In genomic region chr17:84258638-84259261, GRCm38 (mm10) we compare ENCODE assay signal across 10 mouse cellular contexts.
DNase-seq lines count a peak whose midpoint lies in the region; ATAC-seq and TF ChIP-seq lines count a peak whose summit lies in the region.
"Had no signal": no experiment of that assay in that cellular context is flagged by ENCODE, and none has a peak within 500 bp of the region (broad histone marks: within the 10 kb centered on the region; RNA-seq: fewer than 3 reads in every experiment).

No protein-coding gene starts in this region.

- no peaks in the 10 kb centered on the region for H3K9me3 ChIP-seq in kidney, postnatal 0 days (replicated peaks; ENCODE audit: low read length)
- H3K9me3 ChIP-seq in embryonic facial prominence, embryonic 15.5 days (replicated peaks) = no peaks in the 10 kb centered on the region
- no peaks in the 10 kb centered on the region for H3K9me3 ChIP-seq in midbrain, embryonic 15.5 days
- H3K9me3 ChIP-seq: heart, embryonic 13.5 days had no signal

- no peak overlapping the region for H3K9ac ChIP-seq in kidney, postnatal 0 days (ENCODE audit: low read depth, low read length)
- H3K9ac ChIP-seq in embryonic facial prominence, embryonic 15.5 days = no peak overlapping the region
- no peak overlapping the region for H3K9ac ChIP-seq in midbrain, embryonic 15.5 days
- H3K9ac ChIP-seq: heart, embryonic 13.5 days had no signal

- no peak overlapping the region for H3K4me3 ChIP-seq in kidney, postnatal 0 days (replicated peaks; ENCODE audit: low read depth, low read length)
- H3K4me3 ChIP-seq in embryonic facial prominence, embryonic 15.5 days (replicated peaks) = no peak overlapping the region
- H3K4me3 ChIP-seq in midbrain, embryonic 15.5 days = no peak overlapping the region
- H3K4me3 ChIP-seq: heart, embryonic 13.5 days had no signal

- H3K36me3 ChIP-seq in kidney, postnatal 0 days (ENCODE audit: insufficient read depth, low read length) = no peaks in the 10 kb centered on the region
- H3K36me3 ChIP-seq in embryonic facial prominence, embryonic 15.5 days = no peaks in the 10 kb centered on the region
- H3K36me3 ChIP-seq in midbrain, embryonic 15.5 days (replicated peaks) = no peaks in the 10 kb centered on the region
- H3K36me3 ChIP-seq: heart, embryonic 13.5 days had no signal

- H3K27ac ChIP-seq in kidney, postnatal 0 days = peak overlapping the region; percentile 70; the same call in 1 of the 2 replicates
- peak overlapping the region; percentile 67 for H3K27ac ChIP-seq in embryonic facial prominence, embryonic 15.5 days (replicated peaks)
- 0 out of 2 replicates have a peak overlapping the region, but pooled peaks have one; percentile 17 for H3K27ac ChIP-seq in midbrain, embryonic 15.5 days
- H3K27ac ChIP-seq: heart, embryonic 13.5 days had no signal

- WGBS in kidney, postnatal 0 days = 54% methylated on average over 4 of the region's 4 CpGs
- WGBS in embryonic facial prominence, embryonic 15.5 days = 30% methylated on average over 4 of the region's 4 CpGs
- 56% methylated on average over 4 of the region's 4 CpGs for WGBS in midbrain, embryonic 15.5 days

- no peak for DNase-seq in kidney, postnatal 0 days (ENCODE audit: low spot score)
- no peak for DNase-seq in kidney, postnatal 10 days
- peak; percentile 33 to 73 for DNase-seq in layer of hippocampus, adult 18-20 months (ENCODE audit: low spot score in 2 of 2)
- no peak for DNase-seq in spleen, postnatal 4 days (ENCODE audit: low spot score in 2 of 2)
- no peak for DNase-seq in natural killer cell, adult 2 months (ENCODE audit: low spot score in 2 of 2)
- no peak for DNase-seq in embryo, embryonic 9.5 days (ENCODE audit: extremely low spot score)

- no peak; the same call in 1 of the 2 replicates for TF ChIP-seq CTCF in kidney, postnatal 0 days (IDR thresholded peaks at IDR 0.05; ENCODE audit: low read depth)

- H3K4me1 ChIP-seq in kidney, postnatal 0 days (replicated peaks; ENCODE audit: insufficient read depth, low read length) = peaks cover 19% of the 10 kb centered on the region; the same call in 1 of the 2 replicates
- peaks cover 43% of the 10 kb centered on the region for H3K4me1 ChIP-seq in embryonic facial prominence, embryonic 15.5 days
- peaks cover 8% of the 10 kb centered on the region for H3K4me1 ChIP-seq in midbrain, embryonic 15.5 days

- ATAC-seq in kidney, postnatal 0 days (replicated peaks; ENCODE audit: low FRiP score, low read depth) = no peak
- ATAC-seq in embryonic facial prominence, embryonic 15.5 days (ENCODE audit: insufficient number of reproducible peaks, low FRiP score, low TSS enrichment, low read depth) = peak; percentile 86
- ATAC-seq in midbrain, embryonic 15.5 days (replicated peaks) = no peak
- ATAC-seq: Patski had no signal

- H3K27me3 ChIP-seq in kidney, postnatal 0 days (ENCODE audit: insufficient read depth, low read length) = no peaks in the 10 kb centered on the region
- no peaks in the 10 kb centered on the region for H3K27me3 ChIP-seq in embryonic facial prominence, embryonic 15.5 days
- H3K27me3 ChIP-seq in midbrain, embryonic 15.5 days (replicated peaks) = no peaks in the 10 kb centered on the region
- H3K27me3 ChIP-seq: heart, embryonic 13.5 days; Patski had no signal

- no peak overlapping the region for H3K4me2 ChIP-seq in kidney, postnatal 0 days (ENCODE audit: low read length)
- H3K4me2 ChIP-seq in embryonic facial prominence, embryonic 15.5 days (replicated peaks) = no peak overlapping the region
- H3K4me2 ChIP-seq in midbrain, embryonic 15.5 days = no peak overlapping the region
- H3K4me2 ChIP-seq: heart, embryonic 13.5 days had no signal

Comparison
In these comparisons a context has a peak if more than half of its experiments do, and no peak if none do; other contexts are left out.
1. DNase-seq: peak in layer of hippocampus, adult 18-20 months (2 of 2); none in kidney, postnatal 0 days (single experiment), kidney, postnatal 10 days (single experiment), spleen, postnatal 4 days (0 of 2), natural killer cell, adult 2 months (0 of 2) and embryo, embryonic 9.5 days (single experiment).
2. H3K27ac ChIP-seq: peak in every context shown above with its lines; median percentile 70 in kidney, postnatal 0 days; 67 in embryonic facial prominence, embryonic 15.5 days; 17 in midbrain, embryonic 15.5 days.